Mouse (Mus musculus): ENCODE data around the gene Clasp2. TPM values are rescaled to one million over a fixed set of nuclear protein-coding genes. Genes with fewer than 3 reads are reported as not detected.

Gene Clasp2
- total and polyA plus RNA-seq, 3 experiments: 28.7 to 209 (median 30.8) TPM

- no peaks in the 10 kb centered on the region for H3K9me3 ChIP-seq (replicated peaks; ENCODE audit: insufficient read depth, low read length)
- H3K4me1 ChIP-seq (ENCODE audit: control insufficient read depth in 1 of 2, insufficient read depth in 2 of 2, low read length in 2 of 2): peaks cover 7 to 12% of the 10 kb centered on the region in 2 experiments
- H3K27ac ChIP-seq (ENCODE audit: control insufficient read depth, low read depth, low read length): peak overlapping the region; percentile 26
- H3K9ac ChIP-seq (ENCODE audit: control insufficient read depth, low read depth, low read length, poor library complexity, severe bottlenecking): no peak overlapping the region
- no peak overlapping the region for H3K4me3 ChIP-seq (ENCODE audit: control insufficient read depth in 1 of 2, insufficient read depth in 1 of 2, low read depth in 2 of 2, low read length in 2 of 2)
- TF ChIP-seq ETS1 (IDR thresholded peaks at IDR 0.05; ENCODE audit: low read depth, low read length): peak; percentile 28; the same call in 1 of the 2 replicates
- TF ChIP-seq HCFC1 (IDR thresholded peaks at IDR 0.05; ENCODE audit: low read depth, low read length): no peak
- no peak for TF ChIP-seq KAT2A (conservative IDR thresholded peaks at IDR 0.05; ENCODE audit: low read depth, low read length)
- TF ChIP-seq MAFK (IDR thresholded peaks at IDR 0.05; ENCODE audit: borderline replicate concordance, low read depth, low read length): peak; percentile 78; the same call in 1 of the 2 replicates
- TF ChIP-seq USF1 (IDR thresholded peaks at IDR 0.05; ENCODE audit: low read depth, low read length): no peak
- TF ChIP-seq NRF1 (IDR thresholded peaks at IDR 0.05; ENCODE audit: insufficient read depth, low read depth, low read length, poor library complexity, severe bottlenecking): no peak
- peak; percentile 49; the same call in 1 of the 2 replicates for TF ChIP-seq GABPA (IDR thresholded peaks at IDR 0.05; ENCODE audit: low read depth, low read length)
- no peak for TF ChIP-seq POLR2A (IDR thresholded peaks at IDR 0.05; ENCODE audit: control insufficient read depth in 1 of 2, insufficient read depth in 1 of 2, low read depth in 1 of 2, low read length in 2 of 2, poor library complexity in 1 of 2)
- TF ChIP-seq JUND (IDR thresholded peaks at IDR 0.05; ENCODE audit: low read depth, low read length): no peak
- no peak for TF ChIP-seq MAX (IDR thresholded peaks at IDR 0.05; ENCODE audit: low read length)
- TF ChIP-seq ZNF384 (IDR thresholded peaks at IDR 0.05; ENCODE audit: low read depth, low read length): no peak
- no peak for TF ChIP-seq RCOR1 (IDR thresholded peaks at IDR 0.05; ENCODE audit: low read depth, low read length)
- TF ChIP-seq CHD1 (IDR thresholded peaks at IDR 0.05; ENCODE audit: low read depth, low read length): no peak
- peak; percentile 28; the same call in 1 of the 2 replicates for TF ChIP-seq TCF12 (IDR thresholded peaks at IDR 0.05; ENCODE audit: low read depth, low read length)
- peak; percentile 49 to 52; a peak in 3 of 4 replicates for TF ChIP-seq EP300 (IDR thresholded peaks at IDR 0.05; ENCODE audit: low read depth in 1 of 2, low read length in 2 of 2)
- TF ChIP-seq ZMIZ1 (IDR thresholded peaks at IDR 0.05; ENCODE audit: low read depth, low read length): no peak
- no peak for TF ChIP-seq MYC (IDR thresholded peaks at IDR 0.05; ENCODE audit: low read depth, low read length)
- TF ChIP-seq TBP (IDR thresholded peaks at IDR 0.05; ENCODE audit: low read depth, low read length): no peak
- TF ChIP-seq POLR2AphosphoS2 (IDR thresholded peaks at IDR 0.05; ENCODE audit: low read length): no peak
- no peak for TF ChIP-seq USF2 (IDR thresholded peaks at IDR 0.05; ENCODE audit: borderline replicate concordance in 1 of 2, insufficient read depth in 1 of 2, low read depth in 1 of 2, low read length in 2 of 2)
- H3K27me3 ChIP-seq (ENCODE audit: control insufficient read depth in 1 of 2, insufficient read depth in 2 of 2, low read length in 2 of 2): no peaks in the 10 kb centered on the region
- H3K36me3 ChIP-seq (ENCODE audit: control insufficient read depth in 1 of 2, insufficient read depth in 2 of 2, low read length in 2 of 2): peaks cover 12 to 17% of the 10 kb centered on the region in 2 experiments
- DNase-seq (ENCODE audit: low read depth, low spot score): peak; percentile 30
- H3K79me2 ChIP-seq (ENCODE audit: control insufficient read depth, insufficient read depth, low read length, poor library complexity): no peaks in the 10 kb centered on the region
Observed at GRCm38 (mm10) chr9:113863370-113863999, 122.2 kb downstream of the Clasp2 start.

All from MEL (cell line).